ENCODE assay signal across 24 mouse cellular contexts in genomic region chr17:81102866-81103265, GRCm38 (mm10). TPM values are rescaled to one million over a fixed set of nuclear protein-coding genes. Genes with fewer than 3 reads are reported as not detected.
DNase-seq lines count a peak whose midpoint lies in the region; ATAC-seq lines count a peak whose summit lies in the region.
"Had no signal": no experiment of that assay in that cellular context is flagged by ENCODE, and none has a peak within 500 bp of the region (broad histone marks: within the 10 kb centered on the region; RNA-seq: fewer than 3 reads in every experiment).

No protein-coding gene starts in this region.

- H3K4me3 ChIP-seq in heart, embryonic 12.5 days = no peak overlapping the region
- H3K4me3 ChIP-seq: embryonic facial prominence, embryonic 10.5 days; hindbrain, embryonic 12.5 days; layer of hippocampus, adult 2 months; megakaryocyte, embryonic 14.5 days; midbrain, embryonic 13.5 days had no signal

- WGBS in heart, embryonic 12.5 days = 27% methylated on average over 8 of the region's 8 CpGs

- no peak for ATAC-seq in heart, embryonic 12.5 days (ENCODE audit: insufficient number of reproducible peaks, low FRiP score)
- peak; percentile 39 to 44; a peak in 3 of 4 replicates for ATAC-seq in hematopoietic stem cell, adult 5-6 weeks (replicated peaks in 1 of 2; ENCODE audit: insufficient read depth in 1 of 2, low FRiP score in 2 of 2, low TSS enrichment in 1 of 2, low read depth in 1 of 2, poor library complexity in 2 of 2, severe bottlenecking in 2 of 2)
- ATAC-seq: forebrain, postnatal 0 days; midbrain, embryonic 13.5 days; Patski had no signal

- 0 out of 2 replicates have a peak overlapping the region, but pooled peaks have one; percentile 0 for H3K4me2 ChIP-seq in heart, embryonic 12.5 days
- H3K4me2 ChIP-seq: hindbrain, embryonic 12.5 days; lung, embryonic 14.5 days; midbrain, embryonic 13.5 days had no signal

- no peaks in the 10 kb centered on the region for H3K36me3 ChIP-seq in heart, embryonic 12.5 days
- H3K36me3 ChIP-seq: embryonic facial prominence, embryonic 10.5 days; hindbrain, embryonic 12.5 days; midbrain, embryonic 13.5 days had no signal

- intact Hi-C loops in heart, postnatal 25 days (cut with DNase I) = no loop called here

- H3K4me1 ChIP-seq in heart, embryonic 12.5 days (replicated peaks) = no peaks in the 10 kb centered on the region
- H3K4me1 ChIP-seq: embryonic facial prominence, embryonic 10.5 days; hindbrain, embryonic 12.5 days; midbrain, embryonic 13.5 days had no signal

- H3K27ac ChIP-seq in heart, embryonic 12.5 days (ENCODE audit: poor library complexity, severe bottlenecking) = no peak overlapping the region
- H3K27ac ChIP-seq: embryonic facial prominence, embryonic 10.5 days; hindbrain, embryonic 12.5 days; layer of hippocampus, adult 2 months; liver, embryonic 14.5 days; midbrain, embryonic 13.5 days had no signal

- no peak overlapping the region for H3K9ac ChIP-seq in heart, embryonic 12.5 days
- H3K9ac ChIP-seq: forebrain, postnatal 0 days; hindbrain, embryonic 12.5 days; liver, embryonic 14.5 days; lung, embryonic 14.5 days; midbrain, embryonic 13.5 days had no signal

- 0 out of 2 replicates have a peak, but pooled peaks cover 2% of the 10 kb centered on the region for H3K9me3 ChIP-seq in heart, embryonic 12.5 days (replicated peaks)
- H3K9me3 ChIP-seq: embryonic facial prominence, embryonic 10.5 days; hindbrain, embryonic 12.5 days; midbrain, embryonic 13.5 days had no signal

- H3K27me3 ChIP-seq in heart, embryonic 12.5 days (replicated peaks) = no peaks in the 10 kb centered on the region
- H3K27me3 ChIP-seq: hindbrain, embryonic 12.5 days; megakaryocyte, embryonic 14.5 days; midbrain, embryonic 13.5 days had no signal

- no peak for DNase-seq in heart, postnatal 25 days (ENCODE audit: low spot score)
- DNase-seq in right cerebral cortex, adult 18-20 months = peak; percentile 29
- DNase-seq in right cerebral cortex, postnatal 4 days = no peak
- DNase-seq in right cerebral cortex, postnatal 25 days = peak; percentile 7
- DNase-seq in gastrocnemius, adult 18-20 months (ENCODE audit: low spot score) = no peak
- DNase-seq in kidney, adult 18-20 months = no peak
- DNase-seq: adrenal gland, postnatal 36 days; cerebellum, adult 11 months; cerebellum, adult 9-11 months; forebrain, postnatal 0 days; gastrocnemius, postnatal 14 days; kidney, adult 8-10 months; kidney, postnatal 14 days; lung, embryonic 14.5 days; thymus, adult 2 months had no signal

RNA-seq across cellular contexts. Expression of gene Thumpd2, which starts 38.0 kb away (rescaled TPM):
- 10.5 and 11.6 TPM in 2 replicates for polyA plus RNA-seq in heart, embryonic 12.5 days (2016; fragmentation: Nextera tagmentation; extraction: Ambion mirVana)
- total RNA-seq in heart, postnatal 25 days (2021) = 1 to 10 TPM; 4.6 to 4.8 TPM
- 15.1 and 17.1 TPM in 2 replicates for total RNA-seq in hematopoietic stem cell, adult 5-6 weeks (2017)
- 1 to 10 TPM; 2.1 to 2.6 TPM for total RNA-seq in gastrocnemius, adult 18-20 months (2021)

Comparison
In these comparisons a context has a peak if more than half of its experiments do, and no peak if none do; other contexts are left out.
1. DNase-seq: peak in right cerebral cortex, adult 18-20 months (single experiment) and right cerebral cortex, postnatal 25 days (single experiment); none in heart, postnatal 25 days (single experiment), right cerebral cortex, postnatal 4 days (single experiment), gastrocnemius, adult 18-20 months (single experiment) and kidney, adult 18-20 months (single experiment).